Mouse (Mus musculus): ENCODE data around the gene Stoml3.

GRCm38 (mm10) chr3:53502428-53502827, 14.0 kb downstream of the Stoml3 start:
- TF ChIP-seq CTCF (IDR thresholded peaks at IDR 0.05; ENCODE audit: low read depth, low read length) (peak; percentile 41; the same call in 1 of the 2 replicates), POLR2A (IDR thresholded peaks at IDR 0.05; ENCODE audit: extremely low read depth, insufficient read depth, low read length) (no peak)
